Mouse (Mus musculus) heart, embryonic 10.5 days (tissue): ENCODE measurements around the gene Mterf1b. TPM values are rescaled to one million over a fixed set of nuclear protein-coding genes. Genes with fewer than 3 reads are reported as not detected.
A peak's percentile ranks its signal among the peaks of the same experiment; 100 is the strongest.
"Not testable (repeated sequence)": the region's sequence is repeated elsewhere in the genome, so short reads cannot be mapped to it uniquely, and the experiment has no call there.

Source experiments
- DNase-seq: peaks from one replicate; pipeline ENCODE4 v3.0.0-alpha.2; 2017; ENCODE audit warnings: low spot score
- H3K27ac ChIP-seq: fragments of 300-500 bp; sonication (generic); 2 replicates; pipeline ENCODE4 v1.5.1; 2016; ENCODE audit warnings: mild to moderate bottlenecking
- H3K27me3 ChIP-seq: fragments of 300-500 bp; sonication (generic); 2 replicates; pipeline ENCODE4 v1.6.1; 2016; ENCODE audit warnings: mild to moderate bottlenecking; ENCODE audit not compliant: poor library complexity, insufficient read depth, severe bottlenecking
- H3K36me3 ChIP-seq: fragments of 300-500 bp; sonication (generic); 2 replicates; pipeline ENCODE4 v1.6.1; 2016; ENCODE audit warnings: mild to moderate bottlenecking, moderate library complexity
- H3K4me1 ChIP-seq: fragments of 300-500 bp; sonication (generic); 2 replicates; pipeline ENCODE4 v1.6.1; 2016; ENCODE audit warnings: mild to moderate bottlenecking
- H3K4me3 ChIP-seq: fragments of 300-500 bp; sonication (generic); 2 replicates; pipeline ENCODE4 v1.5.1; 2016; ENCODE audit warnings: mild to moderate bottlenecking, moderate library complexity
- H3K9me3 ChIP-seq: fragments of 300-500 bp; sonication (generic); 2 replicates; pipeline ENCODE4 v1.6.1; 2016; ENCODE audit warnings: mild to moderate bottlenecking, moderate library complexity
- whole genome bisulfite sequencing: fragments of 180-500 bp; shearing (Covaris S2); methylation state at CpG from one replicate; pipeline ENCODE4 v1.1.7; 2016; 5-methylcytosine and 5-hydroxymethylcytosine counted together
- polyA plus RNA-seq: library from polyadenylated mRNA; unstranded; fragments of >200 nt; fragmentation: Nextera tagmentation; extraction: Ambion mirVana; gene quantifications from 2 replicates; pipeline ENCODE4 v1.2.1, GENCODE M21; 2016

Mterf1b gene
- 2.2 and 3.1 TPM in 2 replicates for polyA plus RNA-seq

DNA sequence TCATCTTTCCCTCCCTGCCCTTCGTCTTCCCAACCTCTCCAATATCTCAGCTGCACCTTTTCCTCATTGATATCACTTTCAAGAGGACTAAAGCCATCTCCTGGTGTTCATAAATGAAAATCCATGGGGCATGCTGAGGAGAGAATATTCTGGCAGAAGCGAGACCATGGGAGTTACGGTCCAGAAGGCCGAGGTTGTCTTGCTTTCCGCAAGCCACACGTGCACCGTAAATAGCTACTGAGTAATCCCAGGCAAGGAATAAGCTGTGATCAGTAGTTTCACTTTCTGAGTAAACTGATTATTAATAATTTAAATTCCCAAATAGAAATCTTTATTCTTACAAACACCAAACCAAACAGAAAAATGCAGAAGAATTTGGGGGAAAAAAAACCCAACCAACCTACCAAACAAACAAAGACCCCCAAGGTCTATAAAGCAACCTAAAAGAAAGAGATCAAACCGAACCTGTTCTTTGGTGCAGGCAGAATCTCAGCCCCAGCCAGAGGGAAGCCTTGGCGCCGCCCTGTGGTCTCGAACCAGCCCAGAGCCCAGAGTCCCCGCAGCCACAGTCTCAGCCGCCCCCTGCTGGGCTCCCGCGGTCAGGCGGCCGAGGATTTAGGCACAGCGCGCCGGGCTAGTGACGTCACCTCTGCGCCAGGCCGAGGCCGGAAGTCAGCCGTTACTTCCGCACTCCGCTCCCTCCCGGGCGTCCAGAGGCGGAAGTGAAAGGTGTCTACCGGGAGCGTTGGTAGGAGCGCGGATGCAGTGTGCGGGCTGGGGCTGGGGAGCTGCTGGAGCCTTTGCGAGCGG, at the start of gene Mterf1b:
Gene Mterf1b, plus strand, starts transcription at position 697 of the 810 bp plus-strand sequence.
- not testable (repeated sequence) for DNase-seq, H3K27me3 ChIP-seq, H3K9me3 ChIP-seq, H3K36me3 ChIP-seq, H3K4me1 ChIP-seq
- 62% methylated on average over 11 of the region's 37 CpGs for WGBS
- H3K27ac ChIP-seq: peak within 1 kb of the TSS; percentile 52; the same call in 1 of the 2 replicates
- peak within 1 kb of the TSS; percentile 59 for H3K4me3 ChIP-seq

DNA sequence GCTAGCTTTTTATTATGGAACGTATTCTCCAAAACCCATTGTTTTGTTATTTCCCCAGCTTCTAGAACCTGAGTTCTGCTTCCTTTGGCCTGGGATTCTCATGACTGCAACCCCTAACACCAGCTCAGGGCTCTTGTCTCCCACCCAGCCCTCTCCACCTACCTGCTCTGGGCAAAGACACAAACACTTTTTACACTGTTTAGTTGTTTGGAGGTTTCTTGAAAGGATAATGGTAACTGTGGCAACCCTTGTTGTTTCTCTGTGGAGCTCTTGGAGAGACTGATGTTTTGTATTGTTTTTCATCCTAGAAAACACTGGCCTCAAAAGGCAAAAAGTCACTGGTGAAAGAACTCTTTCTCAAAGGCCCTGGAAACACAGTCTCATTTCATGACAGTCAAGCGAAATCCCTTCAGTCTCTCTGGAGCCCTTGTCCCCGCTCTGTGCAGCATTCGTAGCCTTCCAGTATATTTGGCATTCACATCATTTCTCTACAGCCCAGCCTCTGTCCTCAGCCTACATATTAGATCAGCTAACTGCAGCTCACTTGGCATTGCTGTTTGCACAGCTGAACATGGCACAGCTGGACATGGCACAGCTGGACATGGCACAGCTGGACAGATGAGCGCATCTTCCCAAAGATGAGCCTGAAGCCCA, 32.6 kb upstream of the Mterf1b start:
- H3K4me1 ChIP-seq, H3K27ac ChIP-seq, H3K36me3 ChIP-seq, H3K27me3 ChIP-seq, H3K9me3 ChIP-seq, H3K4me3 ChIP-seq, DNase-seq: not testable (repeated sequence)
- 82% methylated on average over 5 of the region's 5 CpGs for WGBS

DNA sequence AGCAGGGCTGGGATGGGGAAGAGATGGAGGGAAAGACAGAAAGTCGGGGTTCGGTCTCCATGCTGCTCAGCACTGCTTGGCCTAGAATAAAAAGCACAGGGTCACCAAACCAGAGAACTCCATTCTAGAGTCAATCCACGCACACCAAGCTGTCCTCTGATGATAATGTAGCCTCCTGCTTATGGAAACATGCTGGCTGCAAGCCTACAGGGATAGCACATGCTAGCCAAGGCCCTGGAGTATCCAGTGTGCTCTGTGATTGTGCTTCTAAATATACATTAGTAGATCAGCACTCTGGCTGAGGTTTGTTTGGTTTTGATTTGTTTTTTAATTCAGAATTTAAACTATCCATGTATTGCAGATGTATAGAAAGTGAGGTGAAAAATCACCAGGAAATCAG, 30.6 kb upstream of the Mterf1b start:
- no peak for DNase-seq
- no peak overlapping the region for H3K27ac ChIP-seq
- 88% methylated on average over 3 of the region's 3 CpGs for WGBS
- no peaks in the 10 kb centered on the region for H3K4me1 ChIP-seq
- no peak overlapping the region for H3K4me3 ChIP-seq
- H3K9me3 ChIP-seq: no peaks in the 10 kb centered on the region
- H3K27me3 ChIP-seq: no peaks in the 10 kb centered on the region
- H3K36me3 ChIP-seq: no peaks in the 10 kb centered on the region

DNA sequence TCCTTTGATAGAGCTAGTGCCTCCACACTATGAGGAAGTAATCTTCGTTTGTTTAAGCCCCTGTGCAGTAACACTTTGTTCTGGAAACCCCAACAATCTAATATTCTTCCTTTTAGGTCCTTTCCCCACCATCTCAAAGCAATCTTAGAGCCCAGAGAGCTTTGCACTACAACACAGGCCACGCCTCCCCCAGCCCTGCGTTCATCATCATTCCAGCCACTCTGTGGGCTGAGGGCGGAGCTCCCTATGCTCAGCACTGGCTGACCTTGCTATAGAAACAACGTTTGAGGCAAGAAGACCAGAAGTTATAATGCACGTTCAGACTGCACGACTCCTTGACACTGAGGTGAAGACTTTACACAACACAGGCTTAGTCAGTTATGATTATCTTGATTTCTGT, 29.7 kb upstream of the Mterf1b start:
- H3K36me3 ChIP-seq: no peaks in the 10 kb centered on the region
- H3K4me3 ChIP-seq: no peak overlapping the region
- H3K27ac ChIP-seq: no peak overlapping the region
- no peak for DNase-seq
- no peaks in the 10 kb centered on the region for H3K27me3 ChIP-seq
- no peaks in the 10 kb centered on the region for H3K9me3 ChIP-seq
- H3K4me1 ChIP-seq: no peaks in the 10 kb centered on the region
- 61% methylated on average over 7 of the region's 7 CpGs for WGBS

DNA sequence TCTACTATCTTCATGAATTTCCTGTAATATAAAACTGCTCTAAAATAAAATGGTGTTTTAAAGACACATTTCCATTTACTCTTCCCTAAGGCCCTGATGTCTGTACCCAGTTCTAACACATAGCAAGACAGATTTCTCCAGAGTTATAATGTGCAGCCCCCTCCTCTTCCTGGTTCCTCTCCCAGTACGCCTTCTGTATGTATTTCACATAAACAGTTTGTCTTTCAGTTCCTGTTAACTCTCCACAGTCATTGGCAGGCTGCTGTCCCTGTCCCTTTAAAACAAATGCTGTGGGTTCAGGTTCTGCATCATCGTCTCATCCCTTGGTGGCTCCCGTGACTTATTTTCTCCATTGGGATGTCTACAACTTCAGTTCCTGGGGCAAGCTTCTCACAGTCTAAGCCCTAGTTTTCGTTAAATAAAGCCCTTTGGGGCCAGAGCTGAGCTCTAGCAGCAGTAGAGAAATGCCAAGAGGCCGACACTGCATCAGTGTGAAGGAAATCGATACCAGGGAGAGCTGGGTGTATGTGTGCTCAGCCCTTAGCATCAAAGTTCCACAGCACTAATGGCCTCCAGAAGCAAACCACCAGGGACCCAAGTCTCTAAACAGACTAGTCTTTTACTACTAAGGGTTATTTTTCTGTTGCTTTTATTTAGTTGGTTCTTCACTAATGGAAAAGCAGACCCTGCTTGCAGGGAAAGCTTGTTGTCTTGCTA, 24.2 kb upstream of the Mterf1b start:
- not testable (repeated sequence) for DNase-seq, H3K4me1 ChIP-seq, H3K27ac ChIP-seq, H3K9me3 ChIP-seq, H3K36me3 ChIP-seq, H3K4me3 ChIP-seq, H3K27me3 ChIP-seq
- 70% methylated on average over 6 of the region's 6 CpGs for WGBS

DNA sequence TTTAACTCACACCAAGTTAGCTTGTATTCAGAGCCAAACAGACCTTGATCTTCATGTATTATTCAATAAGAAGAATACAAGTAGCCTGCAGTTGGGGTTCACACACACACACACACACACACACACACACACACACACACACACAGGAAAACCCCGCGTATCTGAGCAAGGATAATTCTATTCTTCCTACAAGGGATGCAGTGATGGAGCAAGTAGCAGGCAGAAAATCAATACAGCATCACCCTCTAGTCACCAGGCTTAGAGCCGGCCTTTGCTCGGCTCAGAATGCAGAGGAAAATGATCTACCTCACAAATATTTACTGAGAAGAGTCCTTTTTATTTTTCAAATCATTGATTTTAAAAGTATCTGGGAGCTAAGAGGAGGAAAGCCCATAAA, 23.6 kb upstream of the Mterf1b start:
- DNase-seq, H3K4me3 ChIP-seq, H3K27ac ChIP-seq, H3K36me3 ChIP-seq, H3K9me3 ChIP-seq, H3K4me1 ChIP-seq, H3K27me3 ChIP-seq: not testable (repeated sequence)
- 68% methylated on average over 4 of the region's 4 CpGs for WGBS

DNA sequence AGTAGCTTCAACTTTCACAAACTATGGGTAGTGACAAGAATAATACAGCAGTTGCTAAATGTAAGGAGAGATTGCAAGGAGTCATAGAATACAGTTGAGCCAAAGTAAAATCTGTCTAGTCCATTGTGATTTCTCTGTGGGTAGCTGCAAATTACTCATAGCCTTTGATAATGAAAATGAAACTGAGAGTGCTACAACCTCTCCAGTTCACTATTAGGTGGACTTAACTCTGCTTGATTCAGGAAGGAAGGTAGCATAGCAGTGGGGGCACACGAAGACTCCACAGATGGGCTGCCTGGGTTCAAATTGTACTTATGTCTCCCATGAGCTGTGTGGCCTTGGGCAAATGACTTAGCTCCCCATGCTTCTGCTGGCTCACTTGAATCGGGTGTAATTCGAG, 15.7 kb upstream of the Mterf1b start:
- H3K36me3 ChIP-seq, H3K9me3 ChIP-seq, H3K4me3 ChIP-seq, H3K4me1 ChIP-seq, H3K27ac ChIP-seq, DNase-seq, H3K27me3 ChIP-seq: not testable (repeated sequence)
- 79% methylated on average over 3 of the region's 3 CpGs for WGBS

DNA sequence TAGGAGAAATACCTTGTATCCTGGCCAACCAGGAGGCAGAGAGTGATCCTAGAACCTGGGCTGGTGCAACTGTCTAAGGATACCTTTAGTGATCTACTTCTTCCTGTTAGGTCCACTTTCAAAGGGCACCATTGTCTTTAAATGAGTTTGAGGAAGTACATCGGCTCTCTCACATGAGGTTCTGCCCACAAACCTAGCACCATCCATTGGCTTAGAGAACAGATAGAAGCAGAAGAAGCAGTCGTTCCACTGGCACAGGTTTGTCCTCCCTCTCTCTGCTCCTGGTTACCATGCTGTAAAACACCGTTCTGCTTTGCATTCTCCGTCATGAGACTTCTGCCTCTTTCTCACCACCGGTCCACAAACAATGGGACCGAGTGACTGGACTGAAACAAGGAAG, 12.8 kb upstream of the Mterf1b start:
- 78% methylated on average over 6 of the region's 6 CpGs for WGBS
- no peak for DNase-seq
- no peaks in the 10 kb centered on the region for H3K36me3 ChIP-seq
- no peaks in the 10 kb centered on the region for H3K9me3 ChIP-seq
- H3K27me3 ChIP-seq: no peaks in the 10 kb centered on the region
- no peak overlapping the region for H3K27ac ChIP-seq
- no peaks in the 10 kb centered on the region for H3K4me1 ChIP-seq
- no peak overlapping the region for H3K4me3 ChIP-seq

DNA sequence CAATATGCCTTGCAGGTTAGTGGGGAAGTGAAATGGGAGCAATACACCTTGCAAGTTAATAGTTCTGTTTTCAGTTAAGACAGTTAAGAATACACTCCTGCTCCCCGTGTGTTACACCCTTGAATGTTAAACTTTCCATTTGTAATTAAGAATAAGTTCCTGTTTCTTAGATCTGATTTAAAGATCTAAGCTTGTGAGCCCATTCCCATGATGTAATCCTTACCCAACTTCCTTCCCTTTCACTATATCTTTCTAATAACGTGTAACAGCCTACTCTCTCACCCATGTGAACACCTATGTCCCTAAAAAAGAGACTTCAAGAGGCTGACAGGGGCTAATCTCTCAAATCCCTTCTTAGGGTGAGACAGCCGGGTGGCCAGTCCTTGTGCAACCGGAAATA, 5.4 kb upstream of the Mterf1b start:
- WGBS: 68% methylated on average over 4 of the region's 4 CpGs
- H3K27ac ChIP-seq: no peak overlapping the region
- no peaks in the 10 kb centered on the region for H3K27me3 ChIP-seq
- H3K9me3 ChIP-seq: 0 out of 2 replicates have a peak, but pooled peaks cover 2% of the 10 kb centered on the region
- DNase-seq: no peak
- no peaks in the 10 kb centered on the region for H3K36me3 ChIP-seq
- no peak overlapping the region for H3K4me3 ChIP-seq
- H3K4me1 ChIP-seq: no peaks in the 10 kb centered on the region

DNA sequence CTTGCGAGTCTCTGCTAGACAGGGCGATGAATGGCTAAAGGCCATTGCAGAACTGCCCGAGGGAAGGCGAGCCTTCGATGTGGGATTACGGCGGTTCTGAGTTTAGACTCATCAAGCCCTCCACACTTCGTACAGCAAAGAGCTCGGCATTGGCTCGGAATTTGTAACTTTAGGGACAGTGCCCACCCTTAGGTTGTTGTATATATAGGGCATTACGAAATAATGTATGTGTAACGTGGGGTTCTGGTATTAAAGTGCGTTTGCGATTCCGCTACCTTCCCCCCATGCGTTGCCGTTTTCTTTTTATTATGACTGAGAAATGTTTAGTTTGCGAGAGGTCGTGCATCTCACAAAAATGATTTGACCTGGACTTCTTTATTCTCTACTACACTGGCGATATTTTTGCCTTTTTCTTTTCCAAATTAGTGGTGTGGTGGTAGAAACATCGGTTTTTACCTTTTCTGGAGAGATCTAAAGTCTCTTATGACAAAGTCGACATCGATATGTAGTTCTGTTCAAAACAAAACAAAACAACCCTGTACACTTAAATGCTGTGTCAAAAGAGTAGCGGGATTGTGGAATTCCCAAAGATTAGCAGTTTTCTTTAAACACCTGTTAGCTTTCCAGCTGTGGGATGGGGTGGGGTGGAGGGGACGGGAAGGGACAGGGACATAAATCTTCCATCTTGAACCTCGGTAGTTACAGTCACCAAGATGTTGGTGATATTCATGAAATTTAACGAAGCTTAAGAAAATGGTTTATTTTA, 497 bp downstream of the Mterf1b start:
- not testable (repeated sequence) for H3K4me1 ChIP-seq, H3K36me3 ChIP-seq, H3K27me3 ChIP-seq, H3K9me3 ChIP-seq, DNase-seq
- 10% methylated on average over 15 of the region's 27 CpGs for WGBS
- peak overlapping the region; percentile 59 for H3K4me3 ChIP-seq
- peak overlapping the region; percentile 52; the same call in 1 of the 2 replicates for H3K27ac ChIP-seq

DNA sequence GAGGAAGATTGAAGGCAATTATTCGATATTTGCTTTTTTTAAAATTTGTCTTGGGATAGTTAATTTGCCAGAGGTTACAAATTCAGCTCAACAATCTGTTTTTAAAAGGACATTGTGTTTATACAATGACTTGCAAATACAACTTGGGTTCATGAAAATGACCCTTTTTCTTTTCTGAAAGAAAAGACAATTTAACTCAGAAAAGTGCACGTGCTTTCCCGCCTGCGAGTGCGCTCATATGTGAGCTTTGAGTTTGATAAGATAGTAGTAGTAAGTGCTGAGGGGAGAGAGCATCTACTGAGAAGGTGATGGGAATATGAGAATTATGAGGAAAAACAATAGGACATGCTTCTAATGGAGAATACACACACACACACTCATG, 1.1 kb downstream of the Mterf1b start:
- 64% methylated on average over 5 of the region's 5 CpGs for WGBS
- no peak for DNase-seq
- Histone ChIP-seq H3K9me3 (0 out of 2 replicates have a peak, but pooled peaks cover 2% of the 10 kb centered on the region), H3K36me3 (no peaks in the 10 kb centered on the region), H3K4me3 (peak overlapping the region; percentile 59), H3K4me1 (peaks cover 4% of the 10 kb centered on the region; the same call in 1 of the 2 replicates), H3K27ac (no peak overlapping the region; the same call in 1 of the 2 replicates), H3K27me3 (no peaks in the 10 kb centered on the region)

DNA sequence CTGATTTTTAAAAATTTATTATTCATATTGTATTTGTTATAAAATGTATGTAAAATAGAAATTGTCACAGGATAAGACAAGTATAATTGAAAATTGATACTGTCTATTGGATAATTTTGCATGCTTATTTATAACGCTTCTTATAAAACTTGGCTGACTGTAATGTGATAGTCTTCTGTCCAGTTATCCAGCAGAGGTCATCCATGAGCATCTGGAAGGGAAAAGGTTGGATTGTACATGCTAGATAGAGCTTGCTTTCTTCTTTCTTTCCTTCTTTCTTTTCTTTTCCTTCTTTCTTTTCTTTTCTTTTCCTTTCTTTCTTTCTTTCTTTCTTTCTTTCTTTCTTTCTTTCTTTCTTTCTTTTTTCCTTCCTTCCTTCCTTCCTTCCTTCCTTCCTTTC, 2.0 kb downstream of the Mterf1b start:
- no peak for DNase-seq
- H3K4me3 ChIP-seq: no peak overlapping the region
- 0 out of 2 replicates have a peak, but pooled peaks cover 2% of the 10 kb centered on the region for H3K9me3 ChIP-seq
- no peak overlapping the region for H3K27ac ChIP-seq
- H3K36me3 ChIP-seq: no peaks in the 10 kb centered on the region
- peaks cover 4% of the 10 kb centered on the region; the same call in 1 of the 2 replicates for H3K4me1 ChIP-seq
- no peaks in the 10 kb centered on the region for H3K27me3 ChIP-seq
- WGBS: 87% methylated on average over 1 of the region's 1 CpGs
